Mouse (Mus musculus) hindbrain, embryonic 13.5 days (tissue): ENCODE data around the gene Ankrd34a. TPM values are rescaled to one million over a fixed set of nuclear protein-coding genes. Genes with fewer than 3 reads are reported as not detected.

Experiments used
- ATAC-seq: fragments of 200-750 bp; cut with Nextera tagmentation; 2 replicates; pipeline ENCODE4 v1.8.0; 2017; ENCODE audit warnings: moderate TSS enrichment; ENCODE audit not compliant: low FRiP score
- H3K27ac ChIP-seq: fragments of 300-500 bp; sonication (generic); 2 replicates; pipeline ENCODE4 v1.5.1; 2015; ENCODE audit warnings: inconsistent platforms, mild to moderate bottlenecking, moderate library complexity
- H3K27me3 ChIP-seq: fragments of 300-500 bp; sonication (generic); 2 replicates; pipeline ENCODE4 v1.6.1; 2015; ENCODE audit warnings: mild to moderate bottlenecking, inconsistent platforms
- H3K36me3 ChIP-seq: fragments of 300-500 bp; sonication (generic); 2 replicates; pipeline ENCODE4 v1.6.1; 2015; ENCODE audit warnings: mild to moderate bottlenecking, inconsistent platforms
- H3K4me1 ChIP-seq: fragments of 300-500 bp; sonication (generic); replicated peaks from 2 replicates; pipeline ENCODE4 v1.6.1; 2015; ENCODE audit warnings: inconsistent platforms
- H3K4me2 ChIP-seq: fragments of 300-500 bp; sonication (generic); 2 replicates; pipeline ENCODE4 v1.6.1; 2015; ENCODE audit warnings: inconsistent platforms, mild to moderate bottlenecking, moderate library complexity
- H3K4me3 ChIP-seq: fragments of 300-500 bp; sonication (generic); 2 replicates; pipeline ENCODE4 v1.5.1; 2015; ENCODE audit warnings: mild to moderate bottlenecking, inconsistent platforms
- H3K9ac ChIP-seq: fragments of 300-500 bp; sonication (generic); 2 replicates; pipeline ENCODE4 v1.6.1; 2015; ENCODE audit warnings: mild to moderate bottlenecking, inconsistent platforms
- H3K9me3 ChIP-seq: fragments of 300-500 bp; sonication (generic); 2 replicates; pipeline ENCODE4 v1.6.1; 2016; ENCODE audit warnings: inconsistent platforms
- WGBS: fragments of 180-500 bp; shearing (Covaris S2); methylation state at CpG from one replicate; pipeline ENCODE4 v1.1.7; 2015; 5-methylcytosine and 5-hydroxymethylcytosine counted together
- polyA plus RNA-seq: library from polyadenylated mRNA; unstranded; fragments of >200 nt; fragmentation: Nextera tagmentation; extraction: Ambion mirVana; gene quantifications from 2 replicates; pipeline ENCODE4 v1.2.1, GENCODE M21; 2015

Gene Ankrd34a
- polyA plus RNA-seq: 9.7 and 10.5 TPM in 2 replicates

- Histone ChIP-seq H3K36me3 (no peaks in the 10 kb centered on the region), H3K27ac (peak within 1 kb of the TSS; percentile 74), H3K27me3 (peaks cover 13% of the 10 kb centered on the region), H3K9me3 (no peaks in the 10 kb centered on the region), H3K4me2 (peak within 1 kb of the TSS; percentile 98), H3K4me3 (peak within 1 kb of the TSS; percentile 53), H3K9ac (peak within 1 kb of the TSS; percentile 85), H3K4me1 (peaks cover 67% of the 10 kb centered on the region)
- no peak for ATAC-seq
- WGBS: 0% methylated on average over 21 of the region's 23 CpGs
These were observed at the start of gene Ankrd34a for GRCm38 (mm10) chr3:96596228-96596707. Gene Ankrd34a, plus strand, starts transcription at chr3:96596636.

DNA sequence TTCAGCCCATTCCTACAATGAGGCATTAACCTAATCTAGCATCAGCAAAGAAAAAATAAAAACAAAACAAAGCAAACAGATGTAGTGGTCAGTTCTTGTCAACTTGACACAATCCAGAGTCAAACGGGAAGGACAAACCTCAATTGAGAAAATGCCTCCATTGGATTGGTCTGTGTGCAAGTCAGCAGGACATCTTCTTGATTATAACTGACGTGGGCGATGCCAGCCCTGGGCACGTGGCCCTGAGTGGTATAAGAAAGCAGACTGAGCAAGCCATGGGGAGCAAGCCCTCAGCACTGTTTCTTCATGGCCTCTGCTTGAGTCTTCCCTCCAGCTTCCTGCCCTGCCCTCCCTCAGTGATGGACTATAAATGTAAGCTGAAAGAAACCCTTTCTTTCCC, 49.6 kb upstream of the Ankrd34a start:
- Histone ChIP-seq H3K9me3 (no peaks in the 10 kb centered on the region), H3K4me3 (no peak overlapping the region), H3K9ac (0 out of 2 replicates have a peak overlapping the region, but pooled peaks have one; percentile 39), H3K4me2 (no peak overlapping the region), H3K27me3 (peaks cover 16% of the 10 kb centered on the region; the same call in 1 of the 2 replicates), H3K4me1 (no peaks in the 10 kb centered on the region), H3K36me3 (no peaks in the 10 kb centered on the region), H3K27ac (no peak overlapping the region)
- no peak for ATAC-seq
- 48% methylated on average over 4 of the region's 4 CpGs for WGBS

DNA sequence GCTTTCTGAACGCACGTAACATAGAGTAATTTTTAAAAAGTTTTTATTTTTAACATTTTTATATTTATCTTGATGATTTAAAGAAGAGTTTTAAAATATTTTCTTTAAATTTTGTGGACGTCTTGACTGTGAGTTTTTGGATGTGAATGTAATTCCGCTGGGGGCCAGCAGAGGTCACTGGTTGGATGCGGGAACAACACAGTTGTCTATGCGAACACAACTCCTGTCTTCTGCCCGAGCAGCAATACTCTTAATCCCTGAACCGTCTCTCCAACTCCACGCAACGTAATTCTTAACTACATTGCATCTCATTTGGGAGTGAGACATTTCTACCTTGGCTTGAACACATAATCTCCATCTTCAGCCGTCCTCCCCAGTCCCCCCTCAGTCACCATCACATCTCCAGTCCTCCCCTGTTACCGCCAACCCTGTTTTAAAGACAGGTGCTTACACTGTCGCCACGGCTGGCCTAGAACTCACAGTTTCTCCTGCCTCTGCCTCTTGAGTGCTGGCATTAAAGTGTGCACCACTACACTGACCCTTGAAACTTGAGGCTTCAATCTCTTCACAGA, 49.0 kb upstream of the Ankrd34a start:
- no peaks in the 10 kb centered on the region for H3K4me1 ChIP-seq
- no peaks in the 10 kb centered on the region for H3K9me3 ChIP-seq
- WGBS: 11% methylated on average over 14 of the region's 14 CpGs
- no peak overlapping the region for H3K4me3 ChIP-seq
- H3K36me3 ChIP-seq: no peaks in the 10 kb centered on the region
- 0 out of 2 replicates have a peak overlapping the region, but pooled peaks have one; percentile 39 for H3K9ac ChIP-seq
- peaks cover 16% of the 10 kb centered on the region; the same call in 1 of the 2 replicates for H3K27me3 ChIP-seq
- peak overlapping the region; percentile 30 for H3K4me2 ChIP-seq
- no peak overlapping the region for H3K27ac ChIP-seq
- ATAC-seq: no peak

- no peaks in the 10 kb centered on the region for H3K9me3 ChIP-seq
- no peak for ATAC-seq
- H3K4me3 ChIP-seq: no peak overlapping the region
- no peak overlapping the region for H3K9ac ChIP-seq
- 84% methylated on average over 7 of the region's 7 CpGs for WGBS
- H3K27me3 ChIP-seq: peaks cover 8% of the 10 kb centered on the region; the same call in 1 of the 2 replicates
- H3K4me1 ChIP-seq: no peaks in the 10 kb centered on the region
- no peaks in the 10 kb centered on the region for H3K36me3 ChIP-seq
- H3K4me2 ChIP-seq: no peak overlapping the region
- H3K27ac ChIP-seq: no peak overlapping the region
These were observed 47.6 kb upstream of the Ankrd34a start for GRCm38 (mm10) chr3:96548824-96549223.

DNA sequence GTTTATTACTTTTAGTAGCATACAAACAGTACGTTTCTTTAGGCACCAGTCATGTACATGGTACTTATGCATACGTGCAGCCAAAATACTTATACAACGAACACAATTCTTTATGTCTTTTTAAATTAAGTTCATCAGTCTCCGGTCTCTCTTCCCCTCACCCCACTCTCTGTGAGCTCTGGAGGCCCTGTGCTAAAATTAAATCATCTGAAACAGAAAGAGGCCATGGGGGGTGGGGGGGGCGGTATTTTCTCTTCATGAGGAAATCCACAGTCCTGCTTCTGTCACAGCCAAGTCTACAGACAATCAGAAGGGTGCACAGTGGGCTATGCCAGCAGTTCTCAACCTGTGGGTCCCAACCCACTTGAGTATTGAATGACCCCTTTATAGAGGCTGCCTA, 47.1 kb upstream of the Ankrd34a start:
- Histone ChIP-seq H3K27me3 (peaks cover 5% of the 10 kb centered on the region; the same call in 1 of the 2 replicates), H3K9ac (no peak overlapping the region), H3K9me3 (no peaks in the 10 kb centered on the region), H3K4me1 (no peaks in the 10 kb centered on the region), H3K27ac (no peak overlapping the region), H3K4me3 (no peak overlapping the region), H3K36me3 (no peaks in the 10 kb centered on the region), H3K4me2 (no peak overlapping the region)
- 85% methylated on average over 5 of the region's 5 CpGs for WGBS
- no peak for ATAC-seq

DNA sequence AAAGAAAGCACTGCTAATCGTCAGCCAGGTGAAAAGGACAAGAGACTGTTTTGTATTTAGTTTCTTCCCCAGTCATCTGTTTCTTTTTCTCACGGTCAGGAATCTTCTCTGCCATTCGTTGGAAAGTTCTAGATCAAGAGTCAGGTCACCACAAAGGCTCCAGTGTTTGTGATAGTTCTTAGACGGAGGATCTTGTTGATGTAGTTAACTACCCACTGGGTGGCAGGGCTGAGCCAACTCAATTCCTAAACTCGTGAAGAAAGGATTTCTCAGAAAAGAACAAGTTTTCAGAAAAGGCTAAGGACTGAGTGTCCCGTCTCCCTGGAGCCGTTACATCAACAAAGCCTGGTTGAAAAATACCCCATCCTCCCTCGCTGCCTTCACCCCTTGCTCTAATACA, 45.2 kb upstream of the Ankrd34a start:
- Histone ChIP-seq H3K27me3 (peaks cover 2% of the 10 kb centered on the region; the same call in 1 of the 2 replicates), H3K9ac (no peak overlapping the region), H3K4me1 (peaks cover 13% of the 10 kb centered on the region), H3K4me3 (no peak overlapping the region), H3K4me2 (no peak overlapping the region), H3K27ac (no peak overlapping the region), H3K9me3 (no peaks in the 10 kb centered on the region), H3K36me3 (no peaks in the 10 kb centered on the region)
- ATAC-seq: no peak
- 24% methylated on average over 8 of the region's 8 CpGs for WGBS

GRCm38 (mm10) chr3:96551890-96552289, 44.5 kb upstream of the Ankrd34a start:
- ATAC-seq: no peak
- H3K9me3 ChIP-seq: no peaks in the 10 kb centered on the region
- H3K4me2 ChIP-seq: no peak overlapping the region
- no peak overlapping the region for H3K9ac ChIP-seq
- H3K27me3 ChIP-seq: peaks cover 2% of the 10 kb centered on the region; the same call in 1 of the 2 replicates
- H3K4me3 ChIP-seq: no peak overlapping the region
- WGBS: 78% methylated on average over 7 of the region's 7 CpGs
- H3K36me3 ChIP-seq: no peaks in the 10 kb centered on the region
- no peak overlapping the region for H3K27ac ChIP-seq
- H3K4me1 ChIP-seq: peaks cover 20% of the 10 kb centered on the region

DNA sequence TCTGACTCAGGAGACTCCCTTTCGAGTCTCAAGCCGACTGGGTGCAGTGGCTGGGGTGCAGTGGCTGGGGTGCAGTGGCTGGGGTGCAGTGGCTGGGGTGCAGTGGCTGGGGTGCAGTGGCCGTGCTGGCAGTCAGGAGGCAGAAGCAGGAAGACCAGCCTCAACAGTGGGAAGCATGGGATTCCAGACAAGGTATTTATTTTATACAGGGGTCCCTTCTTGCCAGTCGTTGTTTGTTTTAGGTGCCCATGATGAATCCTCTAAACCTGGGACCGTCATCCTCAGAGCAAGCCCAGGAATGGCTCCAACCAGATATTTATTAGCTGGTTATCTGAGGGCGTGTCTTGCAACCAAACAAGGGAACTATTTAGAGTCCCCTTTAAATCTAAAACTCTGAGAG, 42.8 kb upstream of the Ankrd34a start:
- no peak for ATAC-seq
- 83% methylated on average over 6 of the region's 6 CpGs for WGBS
- Histone ChIP-seq H3K4me2 (no peak overlapping the region), H3K36me3 (no peaks in the 10 kb centered on the region), H3K27ac (no peak overlapping the region), H3K27me3 (no peaks in the 10 kb centered on the region), H3K9me3 (no peaks in the 10 kb centered on the region), H3K4me3 (no peak overlapping the region), H3K4me1 (peaks cover 27% of the 10 kb centered on the region), H3K9ac (no peak overlapping the region)

DNA sequence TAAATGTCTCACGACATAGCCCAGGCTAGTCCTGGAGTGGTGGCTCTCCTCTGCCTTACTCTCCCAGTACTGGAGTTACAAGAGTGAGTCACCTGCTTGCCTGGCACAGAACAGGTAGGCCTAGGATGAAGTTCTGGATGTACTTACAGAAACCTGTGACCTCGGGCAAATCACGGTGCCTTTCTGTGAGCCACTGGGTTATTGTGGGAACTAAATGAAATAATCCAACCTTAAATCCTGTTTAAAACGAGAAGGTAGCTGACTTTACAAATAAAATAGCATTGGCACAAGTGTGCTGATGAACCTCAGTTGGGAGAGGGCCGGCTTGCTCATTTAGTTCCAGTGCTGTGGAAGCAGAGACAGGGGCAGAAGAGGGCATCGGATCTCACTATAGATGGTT, 42.2 kb upstream of the Ankrd34a start:
- no peak overlapping the region for H3K4me3 ChIP-seq
- WGBS: 87% methylated on average over 6 of the region's 6 CpGs
- no peak overlapping the region for H3K4me2 ChIP-seq
- no peaks in the 10 kb centered on the region for H3K27me3 ChIP-seq
- H3K36me3 ChIP-seq: no peaks in the 10 kb centered on the region
- no peak overlapping the region; the same call in 1 of the 2 replicates for H3K27ac ChIP-seq
- peaks cover 32% of the 10 kb centered on the region for H3K4me1 ChIP-seq
- no peak overlapping the region for H3K9ac ChIP-seq
- no peak for ATAC-seq
- no peaks in the 10 kb centered on the region for H3K9me3 ChIP-seq

DNA sequence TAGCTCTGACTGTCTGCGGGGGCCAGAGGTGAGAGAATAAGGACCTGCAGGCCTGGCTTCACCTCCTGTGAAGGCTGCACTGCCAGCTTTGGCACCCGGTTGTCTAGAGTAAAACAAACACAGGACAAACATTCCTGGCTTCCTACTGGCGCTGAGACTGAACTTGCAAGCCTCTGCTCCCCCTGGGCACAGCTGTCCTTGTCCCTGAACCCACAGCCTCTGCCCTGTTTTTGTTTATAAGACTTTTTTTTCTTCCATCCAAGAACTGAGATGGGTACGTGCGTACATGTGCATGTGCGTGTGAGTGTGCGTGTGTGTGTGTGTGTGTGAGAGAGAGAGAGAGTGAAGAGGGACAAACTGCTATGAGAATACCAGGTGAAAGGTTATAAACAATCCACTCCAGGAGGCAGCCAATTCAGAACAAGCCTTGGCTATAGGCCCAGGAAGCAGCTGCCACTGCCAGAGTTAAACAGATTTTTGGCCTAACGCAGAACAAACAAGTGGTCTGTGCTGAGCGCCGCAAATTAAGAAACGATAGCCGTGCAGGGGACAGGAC, 41.3 kb upstream of the Ankrd34a start:
- Histone ChIP-seq H3K9me3 (no peaks in the 10 kb centered on the region), H3K27ac (peak overlapping the region; percentile 70), H3K4me2 (no peak overlapping the region), H3K9ac (no peak overlapping the region), H3K27me3 (no peaks in the 10 kb centered on the region), H3K4me3 (no peak overlapping the region), H3K36me3 (peaks cover 7% of the 10 kb centered on the region), H3K4me1 (peaks cover 41% of the 10 kb centered on the region)
- no peak for ATAC-seq
- WGBS: 37% methylated on average over 12 of the region's 12 CpGs

DNA sequence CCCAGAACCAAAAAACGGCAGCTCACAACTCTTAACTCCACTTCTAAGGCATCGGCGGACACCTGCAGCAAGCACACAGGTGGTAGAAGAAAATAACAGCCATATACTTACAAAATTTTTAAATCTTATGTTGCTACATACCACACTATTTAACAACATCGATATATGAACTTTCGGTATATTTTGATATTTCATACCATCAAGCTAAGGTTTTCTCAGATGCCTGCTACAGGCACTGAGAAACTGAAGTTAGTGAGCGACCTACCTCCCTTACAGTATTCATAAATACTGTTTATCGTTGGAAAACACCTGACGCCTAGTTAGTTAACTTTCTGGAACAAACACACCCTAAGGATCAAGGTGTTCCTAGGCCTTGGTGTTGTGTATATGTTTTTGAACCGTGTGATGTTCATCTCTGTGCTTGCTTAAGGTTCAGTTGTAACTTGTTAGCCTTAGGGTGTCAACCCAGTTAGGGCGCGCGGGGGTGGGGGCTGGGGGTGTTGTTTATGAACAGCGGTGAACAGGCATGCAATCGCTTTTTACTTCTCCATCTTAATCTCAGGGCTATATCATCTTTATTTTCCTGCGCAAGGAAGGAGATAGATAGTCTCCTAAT, 40.3 kb upstream of the Ankrd34a start:
- H3K9ac ChIP-seq: no peak overlapping the region
- no peaks in the 10 kb centered on the region for H3K27me3 ChIP-seq
- peak overlapping the region; percentile 84; the same call in 1 of the 2 replicates for H3K4me2 ChIP-seq
- peak overlapping the region; percentile 70 for H3K27ac ChIP-seq
- H3K9me3 ChIP-seq: no peaks in the 10 kb centered on the region
- ATAC-seq: no peak
- H3K4me1 ChIP-seq: peaks cover 51% of the 10 kb centered on the region
- no peak overlapping the region for H3K4me3 ChIP-seq
- 89% methylated on average over 15 of the region's 15 CpGs for WGBS
- peaks cover 17% of the 10 kb centered on the region for H3K36me3 ChIP-seq
